Mouse (Mus musculus) midbrain, postnatal 0 days (tissue): ENCODE data around the gene Tekt4. TPM values are rescaled to one million over a fixed set of nuclear protein-coding genes. Genes with fewer than 3 reads are reported as not detected.
A peak's percentile ranks its signal among the peaks of the same experiment; 100 is the strongest.

ENCODE experiments used
- ATAC-seq: fragments of 200-750 bp; cut with Nextera tagmentation; 2 replicates; pipeline ENCODE4 v1.8.0; 2017; ENCODE audit warnings: moderate number of reproducible peaks, mild to moderate bottlenecking, moderate TSS enrichment, moderate library complexity; ENCODE audit not compliant: low FRiP score
- DNase-seq: peaks from one replicate; pipeline ENCODE4 v3.0.0-alpha.2; 2015; ENCODE audit warnings: low spot score
- H3K27ac ChIP-seq: fragments of 300-500 bp; sonication (generic); 2 replicates; pipeline ENCODE4 v1.5.1; 2014; ENCODE audit warnings: low read depth, mild to moderate bottlenecking, low read length, mixed read lengths
- H3K27me3 ChIP-seq: fragments of 300-500 bp; sonication (generic); 2 replicates; pipeline ENCODE4 v1.6.1; 2014; ENCODE audit warnings: low read length, control low read depth, mixed read lengths; ENCODE audit not compliant: insufficient read depth
- H3K36me3 ChIP-seq: fragments of 300-500 bp; sonication (generic); 2 replicates; pipeline ENCODE4 v1.6.1; 2014; ENCODE audit warnings: low read length, control low read depth, mixed read lengths; ENCODE audit not compliant: insufficient read depth
- H3K4me1 ChIP-seq: fragments of 300-500 bp; sonication (generic); 2 replicates; pipeline ENCODE4 v1.6.1; 2014; ENCODE audit warnings: mild to moderate bottlenecking, control low read depth, antibody characterized with exemption, low read length, mixed read lengths; ENCODE audit not compliant: insufficient read depth
- H3K4me2 ChIP-seq: fragments of 300-500 bp; sonication (generic); 2 replicates; pipeline ENCODE4 v1.6.1; 2014; ENCODE audit warnings: low read depth, mild to moderate bottlenecking, low read length, mixed read lengths; ENCODE audit not compliant: poor library complexity, severe bottlenecking
- H3K4me3 ChIP-seq: fragments of 300-500 bp; sonication (generic); 2 replicates; pipeline ENCODE4 v1.5.1; 2014; ENCODE audit warnings: low read depth, mild to moderate bottlenecking, low read length, moderate library complexity
- H3K9ac ChIP-seq: fragments of 300-500 bp; sonication (generic); replicated peaks from 2 replicates; pipeline ENCODE4 v1.6.1; 2014; ENCODE audit warnings: mild to moderate bottlenecking, low read length, moderate library complexity, mixed read lengths; ENCODE audit not compliant: poor library complexity, severe bottlenecking
- H3K9me3 ChIP-seq: fragments of 300-500 bp; sonication (generic); 2 replicates; pipeline ENCODE4 v1.6.1; 2016; ENCODE audit warnings: low read length, control low read depth
- CTCF ChIP-seq: IDR thresholded peaks from 2 replicates; pipeline ENCODE4 v1.5.1; 2016; ENCODE audit warnings: antibody characterized with exemption, mild to moderate bottlenecking
- WGBS: fragments of 180-500 bp; shearing (Covaris S2); extraction: QIAGEN DNeasy Blood & Tissue Kit; methylation state at CpG from one replicate; pipeline ENCODE4 v1.1.7; 2014; 5-methylcytosine and 5-hydroxymethylcytosine counted together
- polyA plus RNA-seq: library from polyadenylated mRNA; unstranded; fragments of >200 nt; fragmentation: Nextera tagmentation; extraction: Ambion mirVana; gene quantifications from 2 replicates; pipeline ENCODE4 v1.2.1, GENCODE M21; 2015
- total RNA-seq: library from RNA; depleted of rRNA; stranded (reverse); fragments of >200 nt; gene quantifications from 2 replicates; pipeline ENCODE4 v1.2.3, GENCODE M21; 2014

Gene Tekt4
- total and polyA plus RNA-seq, 2 experiments from 2014 or later: 2.3 to 5.2 TPM

GRCm38 (mm10) chr17:25466257-25466656 lies 11.8 kb downstream of the Tekt4 start:
- no peaks in the 10 kb centered on the region for H3K27me3 ChIP-seq
- no peak for TF ChIP-seq CTCF
- no peak for ATAC-seq

DNA sequence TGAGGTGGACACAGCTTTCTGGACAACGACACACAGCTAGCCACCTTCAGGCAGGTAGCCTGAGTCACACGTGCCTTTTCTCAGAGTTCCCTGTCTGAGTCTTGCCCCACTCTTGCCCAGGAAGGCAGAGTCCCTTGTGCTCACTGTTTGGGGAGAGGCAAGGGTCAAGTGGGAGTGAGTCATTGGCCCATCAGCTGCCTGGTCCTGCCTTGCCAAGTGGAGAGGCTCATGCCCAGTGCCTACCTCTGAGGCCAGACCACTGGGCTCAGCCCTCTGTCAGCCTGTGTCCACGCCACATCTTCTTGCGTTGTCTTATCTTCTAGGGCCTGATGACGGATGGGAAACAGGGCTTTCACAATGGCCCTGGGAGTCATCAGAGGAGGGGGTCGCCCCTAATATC lies 13.4 kb downstream of the Tekt4 start:
- H3K36me3 ChIP-seq: no peaks in the 10 kb centered on the region
- 77% methylated on average over 6 of the region's 6 CpGs for WGBS
- H3K4me1 ChIP-seq: no peaks in the 10 kb centered on the region
- H3K9ac ChIP-seq: no peak overlapping the region
- H3K9me3 ChIP-seq: no peaks in the 10 kb centered on the region
- no peak overlapping the region for H3K4me2 ChIP-seq
- ATAC-seq (no peak), DNase-seq (no peak)
- H3K27me3 ChIP-seq: peaks cover 1% of the 10 kb centered on the region; the same call in 1 of the 2 replicates
- no peak overlapping the region for H3K4me3 ChIP-seq
- TF ChIP-seq CTCF: no peak
- H3K27ac ChIP-seq: no peak overlapping the region

More at GRCm38 (mm10) chr17:25466257-25466656, 11.8 kb downstream of the Tekt4 start:
- no peak overlapping the region for H3K4me2 ChIP-seq
- no peak overlapping the region for H3K27ac ChIP-seq
- WGBS: 86% methylated on average over 2 of the region's 2 CpGs
- H3K4me3 ChIP-seq: no peak overlapping the region
- no peak for DNase-seq
- H3K36me3 ChIP-seq: no peaks in the 10 kb centered on the region
- no peaks in the 10 kb centered on the region for H3K9me3 ChIP-seq
- H3K4me1 ChIP-seq: no peaks in the 10 kb centered on the region
- H3K9ac ChIP-seq: no peak overlapping the region

- Histone ChIP-seq H3K4me3 (no peak overlapping the region), H3K27me3 (peaks cover 5% of the 10 kb centered on the region; the same call in 1 of the 2 replicates), H3K27ac (no peak overlapping the region), H3K9ac (no peak overlapping the region), H3K4me1 (no peaks in the 10 kb centered on the region), H3K9me3 (no peaks in the 10 kb centered on the region), H3K4me2 (no peak overlapping the region), H3K36me3 (no peaks in the 10 kb centered on the region)
- ATAC-seq (no peak), DNase-seq (no peak)
- 79% methylated on average over 6 of the region's 6 CpGs for WGBS
- no peak for TF ChIP-seq CTCF
Measured at GRCm38 (mm10) chr17:25468301-25468700, 13.9 kb downstream of the Tekt4 start.

- 27% methylated on average over 7 of the region's 8 CpGs for WGBS
- DNase-seq (peak; percentile 89), ATAC-seq (peak; percentile 57)
- Histone ChIP-seq H3K27me3 (peaks cover 5% of the 10 kb centered on the region; the same call in 1 of the 2 replicates), H3K36me3 (no peaks in the 10 kb centered on the region), H3K4me1 (no peaks in the 10 kb centered on the region), H3K9ac (no peak overlapping the region), H3K4me3 (no peak overlapping the region), H3K4me2 (0 out of 2 replicates have a peak overlapping the region, but pooled peaks have one; percentile 0), H3K27ac (no peak overlapping the region), H3K9me3 (no peaks in the 10 kb centered on the region)
- peak; percentile 90 for TF ChIP-seq CTCF
Measured at GRCm38 (mm10) chr17:25469798-25470197, 15.4 kb downstream of the Tekt4 start.

DNA sequence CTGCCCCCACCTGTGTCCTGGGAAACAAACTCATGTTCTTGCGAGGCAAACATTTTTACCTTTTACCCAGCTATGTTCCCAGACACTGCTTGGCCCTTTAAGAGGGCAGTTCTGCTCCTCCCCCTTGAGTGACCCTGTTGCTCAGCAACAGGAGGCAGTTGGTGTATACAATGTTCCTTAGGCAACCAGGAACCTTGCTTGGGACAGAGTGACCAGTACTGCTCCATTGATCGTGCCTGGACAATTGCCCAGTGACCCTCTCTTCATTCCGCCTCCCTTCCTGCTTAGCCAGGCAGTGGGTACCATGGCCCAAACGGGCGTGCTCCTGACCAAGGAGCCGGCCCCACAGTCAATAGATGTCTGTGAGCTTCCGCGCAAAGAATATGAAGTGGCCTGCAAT lies 17.0 kb downstream of the Tekt4 start:
- H3K4me2 ChIP-seq: peak overlapping the region; percentile 13; the same call in 1 of the 2 replicates
- DNase-seq (peak; percentile 82), ATAC-seq (no peak)
- no peaks in the 10 kb centered on the region for H3K4me1 ChIP-seq
- H3K27me3 ChIP-seq: peaks cover 5% of the 10 kb centered on the region; the same call in 1 of the 2 replicates
- H3K36me3 ChIP-seq: no peaks in the 10 kb centered on the region
- TF ChIP-seq CTCF: no peak
- peak overlapping the region; percentile 2; the same call in 1 of the 2 replicates for H3K4me3 ChIP-seq
- 33% methylated on average over 8 of the region's 8 CpGs for WGBS
- no peaks in the 10 kb centered on the region for H3K9me3 ChIP-seq
- no peak overlapping the region for H3K9ac ChIP-seq
- no peak overlapping the region for H3K27ac ChIP-seq

GRCm38 (mm10) chr17:25472044-25472443 lies 17.6 kb downstream of the Tekt4 start:
- WGBS: 56% methylated on average over 14 of the region's 14 CpGs
- Histone ChIP-seq H3K27ac (no peak overlapping the region), H3K9ac (no peak overlapping the region), H3K27me3 (peaks cover 8% of the 10 kb centered on the region), H3K4me3 (0 out of 2 replicates have a peak overlapping the region, but pooled peaks have one; percentile 2), H3K4me2 (peak overlapping the region; percentile 13; the same call in 1 of the 2 replicates), H3K9me3 (no peaks in the 10 kb centered on the region), H3K36me3 (no peaks in the 10 kb centered on the region), H3K4me1 (no peaks in the 10 kb centered on the region)
- no peak for DNase-seq
- TF ChIP-seq CTCF: no peak
- ATAC-seq: no peak
